Mouse (Mus musculus) heart, embryonic 15.5 days (tissue): ENCODE data around the gene Keap1. TPM values are rescaled to one million over a fixed set of nuclear protein-coding genes. Genes with fewer than 3 reads are reported as not detected.
A peak's percentile ranks its signal among the peaks of the same experiment; 100 is the strongest.

Source experiments
- ATAC-seq: fragments of 200-750 bp; cut with Nextera tagmentation; replicated peaks from 2 replicates; pipeline ENCODE4 v1.8.0; 2017; ENCODE audit warnings: low read depth, moderate TSS enrichment; ENCODE audit not compliant: insufficient number of reproducible peaks, insufficient read depth, low FRiP score
- H3K27ac ChIP-seq: fragments of 300-500 bp; sonication (generic); 2 replicates; pipeline ENCODE4 v1.5.1; 2015; ENCODE audit warnings: mild to moderate bottlenecking, inconsistent platforms
- H3K27me3 ChIP-seq: fragments of 300-500 bp; sonication (generic); 2 replicates; pipeline ENCODE4 v1.6.1; 2015; ENCODE audit warnings: inconsistent platforms
- H3K36me3 ChIP-seq: fragments of 300-500 bp; sonication (generic); 2 replicates; pipeline ENCODE4 v1.6.1; 2015; ENCODE audit warnings: mild to moderate bottlenecking, inconsistent platforms
- H3K4me1 ChIP-seq: fragments of 300-500 bp; sonication (generic); replicated peaks from 2 replicates; pipeline ENCODE4 v1.6.1; 2015; ENCODE audit warnings: inconsistent platforms
- H3K4me2 ChIP-seq: fragments of 300-500 bp; sonication (generic); 2 replicates; pipeline ENCODE4 v1.6.1; 2015; ENCODE audit warnings: inconsistent platforms, mild to moderate bottlenecking, moderate library complexity
- H3K4me3 ChIP-seq: fragments of 300-500 bp; sonication (generic); 2 replicates; pipeline ENCODE4 v1.5.1; 2015; ENCODE audit warnings: mild to moderate bottlenecking, inconsistent platforms
- H3K9ac ChIP-seq: fragments of 300-500 bp; sonication (generic); 2 replicates; pipeline ENCODE4 v1.6.1; 2015; ENCODE audit warnings: mild to moderate bottlenecking, inconsistent platforms
- H3K9me3 ChIP-seq: fragments of 300-500 bp; sonication (generic); replicated peaks from 2 replicates; pipeline ENCODE4 v1.6.1; 2016; ENCODE audit warnings: inconsistent platforms
- WGBS: fragments of 180-500 bp; shearing (Covaris S2); methylation state at CpG from one replicate; pipeline ENCODE4 v1.1.7; 2015; ENCODE audit warnings: mixed read lengths; 5-methylcytosine and 5-hydroxymethylcytosine counted together
- polyA plus RNA-seq: library from polyadenylated mRNA; unstranded; fragments of >200 nt; fragmentation: Nextera tagmentation; extraction: Ambion mirVana; gene quantifications from 2 replicates; pipeline ENCODE4 v1.2.1, GENCODE M21; 2015

Keap1 gene
- polyA plus RNA-seq, 1 experiment from 2014 or later, result 43.4 TPM

GRCm38 (mm10) chr9:21190670-21191069 is 48.5 kb downstream of the Keap1 start:
- ATAC-seq, result no peak

GRCm38 (mm10) chr9:21189905-21190304 is 49.3 kb downstream of the Keap1 start:
- Histone ChIP-seq H3K4me1 (peaks cover 17% of the 10 kb centered on the region), H3K4me3 (no peak overlapping the region), H3K9me3 (no peaks in the 10 kb centered on the region), H3K27ac (no peak overlapping the region), H3K4me2 (no peak overlapping the region), H3K9ac (no peak overlapping the region), H3K27me3 (no peaks in the 10 kb centered on the region), H3K36me3 (peaks cover 4% of the 10 kb centered on the region; the same call in 1 of the 2 replicates)
- 56% methylated on average over 7 of the region's 7 CpGs for WGBS
- no peak for ATAC-seq

More at GRCm38 (mm10) chr9:21190670-21191069, 48.5 kb downstream of the Keap1 start:
- no peak overlapping the region for H3K9ac ChIP-seq
- 87% methylated on average over 3 of the region's 3 CpGs for WGBS
- peaks cover 4% of the 10 kb centered on the region; the same call in 1 of the 2 replicates for H3K36me3 ChIP-seq
- no peaks in the 10 kb centered on the region for H3K9me3 ChIP-seq
- no peak overlapping the region for H3K4me3 ChIP-seq
- H3K27me3 ChIP-seq, result no peaks in the 10 kb centered on the region
- H3K4me1 ChIP-seq, result peaks cover 11% of the 10 kb centered on the region
- peak overlapping the region; percentile 16; the same call in 1 of the 2 replicates for H3K27ac ChIP-seq
- no peak overlapping the region for H3K4me2 ChIP-seq

GRCm38 (mm10) chr9:21185436-21185835 is 53.7 kb downstream of the Keap1 start:
- no peak overlapping the region for H3K4me3 ChIP-seq
- ATAC-seq, result no peak
- no peaks in the 10 kb centered on the region for H3K9me3 ChIP-seq
- peak overlapping the region; percentile 11; the same call in 1 of the 2 replicates for H3K4me2 ChIP-seq
- WGBS, result 60% methylated on average over 5 of the region's 5 CpGs
- H3K36me3 ChIP-seq, result no peaks in the 10 kb centered on the region
- no peak overlapping the region for H3K9ac ChIP-seq
- peaks cover 41% of the 10 kb centered on the region for H3K4me1 ChIP-seq
- no peaks in the 10 kb centered on the region for H3K27me3 ChIP-seq
- peak overlapping the region; percentile 67 for H3K27ac ChIP-seq

- peak overlapping the region; percentile 73 for H3K4me2 ChIP-seq
- H3K4me3 ChIP-seq, result peak overlapping the region; percentile 56
- H3K27me3 ChIP-seq, result no peaks in the 10 kb centered on the region
- peak overlapping the region; percentile 58; the same call in 1 of the 2 replicates for H3K9ac ChIP-seq
- peaks cover 38% of the 10 kb centered on the region for H3K4me1 ChIP-seq
- ATAC-seq, result no peak
- H3K9me3 ChIP-seq, result no peaks in the 10 kb centered on the region
- WGBS, result 29% methylated on average over 2 of the region's 2 CpGs
- H3K27ac ChIP-seq, result peak overlapping the region; percentile 67
- H3K36me3 ChIP-seq, result no peaks in the 10 kb centered on the region
Measured at GRCm38 (mm10) chr9:21184733-21185132, 54.4 kb downstream of the Keap1 start.

GRCm38 (mm10) chr9:21183905-21184413 is 55.2 kb downstream of the Keap1 start:
- Histone ChIP-seq H3K27ac (peak overlapping the region; percentile 67), H3K9me3 (no peaks in the 10 kb centered on the region), H3K4me2 (peak overlapping the region; percentile 73), H3K27me3 (no peaks in the 10 kb centered on the region), H3K9ac (peak overlapping the region; percentile 58), H3K4me3 (peak overlapping the region; percentile 56), H3K4me1 (peaks cover 38% of the 10 kb centered on the region), H3K36me3 (no peaks in the 10 kb centered on the region)
- WGBS, result 7% methylated on average over 34 of the region's 34 CpGs
- ATAC-seq, result peak; percentile 67

- no peak overlapping the region for H3K27ac ChIP-seq
Measured at GRCm38 (mm10) chr9:21183421-21183820, 55.7 kb downstream of the Keap1 start.

GRCm38 (mm10) chr9:21181421-21182220 is 57.5 kb downstream of the Keap1 start:
- H3K4me3 ChIP-seq, result peak overlapping the region; percentile 55
- peak overlapping the region; percentile 84 for H3K4me2 ChIP-seq
- ATAC-seq, result peak; percentile 36; the same call in 1 of the 2 replicates
- no peaks in the 10 kb centered on the region for H3K27me3 ChIP-seq
- no peaks in the 10 kb centered on the region for H3K36me3 ChIP-seq
- H3K27ac ChIP-seq, result 0 out of 2 replicates have a peak overlapping the region, but pooled peaks have one; percentile 17
- H3K9me3 ChIP-seq, result no peaks in the 10 kb centered on the region
- H3K4me1 ChIP-seq, result peaks cover 38% of the 10 kb centered on the region
- H3K9ac ChIP-seq, result peak overlapping the region; percentile 57
- 4% methylated on average over 48 of the region's 48 CpGs for WGBS

More at GRCm38 (mm10) chr9:21183421-21183820, 55.7 kb downstream of the Keap1 start:
- Histone ChIP-seq H3K4me3 (peak overlapping the region; percentile 56; the same call in 1 of the 2 replicates), H3K9ac (no peak overlapping the region), H3K4me1 (peaks cover 38% of the 10 kb centered on the region), H3K36me3 (no peaks in the 10 kb centered on the region), H3K4me2 (peak overlapping the region; percentile 73; the same call in 1 of the 2 replicates), H3K9me3 (no peaks in the 10 kb centered on the region), H3K27me3 (no peaks in the 10 kb centered on the region)
- no peak for ATAC-seq
- WGBS, result 77% methylated on average over 6 of the region's 6 CpGs

- Histone ChIP-seq H3K27ac (no peak overlapping the region), H3K4me2 (peak overlapping the region; percentile 84; the same call in 1 of the 2 replicates), H3K27me3 (no peaks in the 10 kb centered on the region), H3K9ac (no peak overlapping the region), H3K9me3 (no peaks in the 10 kb centered on the region), H3K4me3 (no peak overlapping the region), H3K4me1 (peaks cover 33% of the 10 kb centered on the region), H3K36me3 (no peaks in the 10 kb centered on the region)
- WGBS, result 70% methylated on average over 1 of the region's 1 CpGs
- ATAC-seq, result no peak
Measured at GRCm38 (mm10) chr9:21180841-21181240, 58.3 kb downstream of the Keap1 start.

GRCm38 (mm10) chr9:21180402-21180801 is 58.8 kb downstream of the Keap1 start:
- no peak overlapping the region for H3K9ac ChIP-seq
- H3K4me3 ChIP-seq, result no peak overlapping the region
- no peaks in the 10 kb centered on the region for H3K36me3 ChIP-seq
- no peak for ATAC-seq
- no peak overlapping the region for H3K27ac ChIP-seq
- H3K4me2 ChIP-seq, result no peak overlapping the region
- H3K4me1 ChIP-seq, result peaks cover 28% of the 10 kb centered on the region
- no peaks in the 10 kb centered on the region for H3K27me3 ChIP-seq
- WGBS, result 42% methylated on average over 4 of the region's 4 CpGs
- H3K9me3 ChIP-seq, result no peaks in the 10 kb centered on the region
